Mouse (Mus musculus): ENCODE data around the gene Brf1. TPM values are rescaled to one million over a fixed set of nuclear protein-coding genes. Genes with fewer than 3 reads are reported as not detected.

Gene Brf1
- polyA plus RNA-seq, 1 experiment from 2014 or later = 41.6 TPM

GRCm38 (mm10) chr12:112968943-112969342, 31.6 kb downstream of the Brf1 start:
- 77% methylated on average over 8 of the region's 8 CpGs for WGBS
- no peak overlapping the region for H3K27ac ChIP-seq (ENCODE audit: low read length)
- H3K4me1 ChIP-seq (ENCODE audit: control insufficient read depth, insufficient read depth, low read length) = no peaks in the 10 kb centered on the region
- no peaks in the 10 kb centered on the region for H3K9me3 ChIP-seq (ENCODE audit: control insufficient read depth, low read length)
- no peaks in the 10 kb centered on the region for H3K27me3 ChIP-seq (replicated peaks; ENCODE audit: control insufficient read depth, insufficient read depth, low read length)
- no peak for ATAC-seq
- no peak overlapping the region for H3K4me2 ChIP-seq (ENCODE audit: low read depth, low read length)
- peaks cover 36% of the 10 kb centered on the region for H3K36me3 ChIP-seq (ENCODE audit: control insufficient read depth, insufficient read depth, low read length)
- H3K9ac ChIP-seq (ENCODE audit: low read depth, low read length) = no peak overlapping the region
- H3K4me3 ChIP-seq (ENCODE audit: low read length) = no peak overlapping the region

GRCm38 (mm10) chr12:112965783-112966182, 34.7 kb downstream of the Brf1 start:
- H3K36me3 ChIP-seq (ENCODE audit: control insufficient read depth, insufficient read depth, low read length) = peaks cover 44% of the 10 kb centered on the region
- 91% methylated on average over 13 of the region's 13 CpGs for WGBS

GRCm38 (mm10) chr12:112961872-112962271, 38.6 kb downstream of the Brf1 start:
- 73% methylated on average over 5 of the region's 5 CpGs for WGBS
- Histone ChIP-seq H3K36me3 (ENCODE audit: control insufficient read depth, insufficient read depth, low read length) (peaks cover 43% of the 10 kb centered on the region), H3K4me2 (ENCODE audit: low read depth, low read length) (no peak overlapping the region), H3K27me3 (replicated peaks; ENCODE audit: control insufficient read depth, insufficient read depth, low read length) (no peaks in the 10 kb centered on the region), H3K4me3 (ENCODE audit: low read length) (no peak overlapping the region), H3K9ac (ENCODE audit: low read depth, low read length) (no peak overlapping the region), H3K27ac (ENCODE audit: low read length) (no peak overlapping the region), H3K9me3 (ENCODE audit: control insufficient read depth, low read length) (no peaks in the 10 kb centered on the region), H3K4me1 (ENCODE audit: control insufficient read depth, insufficient read depth, low read length) (no peaks in the 10 kb centered on the region)
- no peak for ATAC-seq

More at GRCm38 (mm10) chr12:112965783-112966182, 34.7 kb downstream of the Brf1 start:
- Histone ChIP-seq H3K27ac (ENCODE audit: low read length) (no peak overlapping the region), H3K27me3 (replicated peaks; ENCODE audit: control insufficient read depth, insufficient read depth, low read length) (no peaks in the 10 kb centered on the region), H3K4me2 (ENCODE audit: low read depth, low read length) (no peak overlapping the region), H3K4me3 (ENCODE audit: low read length) (no peak overlapping the region), H3K9ac (ENCODE audit: low read depth, low read length) (no peak overlapping the region), H3K4me1 (ENCODE audit: control insufficient read depth, insufficient read depth, low read length) (no peaks in the 10 kb centered on the region), H3K9me3 (ENCODE audit: control insufficient read depth, low read length) (no peaks in the 10 kb centered on the region)
- no peak for ATAC-seq

GRCm38 (mm10) chr12:112961428-112961827, 39.1 kb downstream of the Brf1 start:
- no peak overlapping the region for H3K9ac ChIP-seq (ENCODE audit: low read depth, low read length)
- WGBS = 70% methylated on average over 7 of the region's 7 CpGs
- H3K4me2 ChIP-seq (ENCODE audit: low read depth, low read length) = no peak overlapping the region
- no peaks in the 10 kb centered on the region for H3K9me3 ChIP-seq (ENCODE audit: control insufficient read depth, low read length)
- H3K4me1 ChIP-seq (ENCODE audit: control insufficient read depth, insufficient read depth, low read length) = no peaks in the 10 kb centered on the region
- peaks cover 41% of the 10 kb centered on the region for H3K36me3 ChIP-seq (ENCODE audit: control insufficient read depth, insufficient read depth, low read length)
- H3K4me3 ChIP-seq (ENCODE audit: low read length) = no peak overlapping the region
- H3K27ac ChIP-seq (ENCODE audit: low read length) = no peak overlapping the region
- ATAC-seq = no peak
- H3K27me3 ChIP-seq (replicated peaks; ENCODE audit: control insufficient read depth, insufficient read depth, low read length) = no peaks in the 10 kb centered on the region

GRCm38 (mm10) chr12:112959421-112959820, 41.1 kb downstream of the Brf1 start:
- no peak for ATAC-seq

GRCm38 (mm10) chr12:112958303-112958702, 42.2 kb downstream of the Brf1 start:
- Histone ChIP-seq H3K27me3 (replicated peaks; ENCODE audit: control insufficient read depth, insufficient read depth, low read length) (no peaks in the 10 kb centered on the region), H3K9me3 (ENCODE audit: control insufficient read depth, low read length) (no peaks in the 10 kb centered on the region), H3K27ac (ENCODE audit: low read length) (no peak overlapping the region), H3K9ac (ENCODE audit: low read depth, low read length) (no peak overlapping the region), H3K4me2 (ENCODE audit: low read depth, low read length) (no peak overlapping the region), H3K36me3 (ENCODE audit: control insufficient read depth, insufficient read depth, low read length) (peaks cover 21% of the 10 kb centered on the region), H3K4me3 (ENCODE audit: low read length) (no peak overlapping the region), H3K4me1 (ENCODE audit: control insufficient read depth, insufficient read depth, low read length) (0 out of 2 replicates have a peak, but pooled peaks cover 2% of the 10 kb centered on the region)
- ATAC-seq = peak; percentile 47
- 33% methylated on average over 4 of the region's 4 CpGs for whole genome bisulfite sequencing

More at GRCm38 (mm10) chr12:112959421-112959820, 41.1 kb downstream of the Brf1 start:
- Histone ChIP-seq H3K4me3 (ENCODE audit: low read length) (no peak overlapping the region), H3K27ac (ENCODE audit: low read length) (no peak overlapping the region), H3K9ac (ENCODE audit: low read depth, low read length) (no peak overlapping the region), H3K4me1 (ENCODE audit: control insufficient read depth, insufficient read depth, low read length) (no peaks in the 10 kb centered on the region), H3K36me3 (ENCODE audit: control insufficient read depth, insufficient read depth, low read length) (peaks cover 31% of the 10 kb centered on the region), H3K27me3 (replicated peaks; ENCODE audit: control insufficient read depth, insufficient read depth, low read length) (no peaks in the 10 kb centered on the region), H3K4me2 (ENCODE audit: low read depth, low read length) (no peak overlapping the region), H3K9me3 (ENCODE audit: control insufficient read depth, low read length) (no peaks in the 10 kb centered on the region)
- WGBS = 84% methylated on average over 8 of the region's 8 CpGs

- WGBS = 39% methylated on average over 4 of the region's 4 CpGs
Observed at GRCm38 (mm10) chr12:112955800-112956199, 44.7 kb downstream of the Brf1 start.

GRCm38 (mm10) chr12:112952926-112953565, 47.5 kb downstream of the Brf1 start:
- Histone ChIP-seq H3K4me1 (ENCODE audit: control insufficient read depth, insufficient read depth, low read length) (peaks cover 20% of the 10 kb centered on the region), H3K9ac (ENCODE audit: low read depth, low read length) (no peak overlapping the region), H3K4me3 (ENCODE audit: low read length) (no peak overlapping the region), H3K4me2 (ENCODE audit: low read depth, low read length) (no peak overlapping the region), H3K27ac (ENCODE audit: low read length) (no peak overlapping the region), H3K36me3 (ENCODE audit: control insufficient read depth, insufficient read depth, low read length) (no peaks in the 10 kb centered on the region; the same call in 1 of the 2 replicates), H3K9me3 (ENCODE audit: control insufficient read depth, low read length) (no peaks in the 10 kb centered on the region), H3K27me3 (replicated peaks; ENCODE audit: control insufficient read depth, insufficient read depth, low read length) (no peaks in the 10 kb centered on the region)
- peak; percentile 6; the same call in 1 of the 2 replicates for ATAC-seq
- 69% methylated on average over 3 of the region's 3 CpGs for WGBS

More at GRCm38 (mm10) chr12:112955800-112956199, 44.7 kb downstream of the Brf1 start:
- Histone ChIP-seq H3K4me1 (ENCODE audit: control insufficient read depth, insufficient read depth, low read length) (peaks cover 15% of the 10 kb centered on the region), H3K9ac (ENCODE audit: low read depth, low read length) (no peak overlapping the region), H3K36me3 (ENCODE audit: control insufficient read depth, insufficient read depth, low read length) (peaks cover 9% of the 10 kb centered on the region; the same call in 1 of the 2 replicates), H3K27me3 (replicated peaks; ENCODE audit: control insufficient read depth, insufficient read depth, low read length) (no peaks in the 10 kb centered on the region), H3K4me2 (ENCODE audit: low read depth, low read length) (no peak overlapping the region), H3K4me3 (ENCODE audit: low read length) (no peak overlapping the region), H3K9me3 (ENCODE audit: control insufficient read depth, low read length) (no peaks in the 10 kb centered on the region), H3K27ac (ENCODE audit: low read length) (no peak overlapping the region)
- peak; percentile 47 for ATAC-seq

GRCm38 (mm10) chr12:112952433-112952832, 48.1 kb downstream of the Brf1 start:
- no peak overlapping the region for H3K4me3 ChIP-seq (ENCODE audit: low read length)
- no peak overlapping the region for H3K9ac ChIP-seq (ENCODE audit: low read depth, low read length)
- H3K27me3 ChIP-seq (replicated peaks; ENCODE audit: control insufficient read depth, insufficient read depth, low read length) = no peaks in the 10 kb centered on the region
- 38% methylated on average over 8 of the region's 8 CpGs for WGBS
- no peaks in the 10 kb centered on the region for H3K9me3 ChIP-seq (ENCODE audit: control insufficient read depth, low read length)
- no peaks in the 10 kb centered on the region; the same call in 1 of the 2 replicates for H3K36me3 ChIP-seq (ENCODE audit: control insufficient read depth, insufficient read depth, low read length)
- peaks cover 20% of the 10 kb centered on the region for H3K4me1 ChIP-seq (ENCODE audit: control insufficient read depth, insufficient read depth, low read length)
- ATAC-seq = peak; percentile 52
- no peak overlapping the region for H3K4me2 ChIP-seq (ENCODE audit: low read depth, low read length)
- H3K27ac ChIP-seq (ENCODE audit: low read length) = no peak overlapping the region
